Mouse (Mus musculus): ENCODE data around the gene Tas1r1. TPM values are rescaled to one million over a fixed set of nuclear protein-coding genes. Genes with fewer than 3 reads are reported as not detected.
"Not testable (repeated sequence)": the region's sequence is repeated elsewhere in the genome, so short reads cannot be mapped to it uniquely, and the experiment has no call there.

The Tas1r1 gene
- polyA plus RNA-seq, 1 experiment, result 4.0 TPM

DNA sequence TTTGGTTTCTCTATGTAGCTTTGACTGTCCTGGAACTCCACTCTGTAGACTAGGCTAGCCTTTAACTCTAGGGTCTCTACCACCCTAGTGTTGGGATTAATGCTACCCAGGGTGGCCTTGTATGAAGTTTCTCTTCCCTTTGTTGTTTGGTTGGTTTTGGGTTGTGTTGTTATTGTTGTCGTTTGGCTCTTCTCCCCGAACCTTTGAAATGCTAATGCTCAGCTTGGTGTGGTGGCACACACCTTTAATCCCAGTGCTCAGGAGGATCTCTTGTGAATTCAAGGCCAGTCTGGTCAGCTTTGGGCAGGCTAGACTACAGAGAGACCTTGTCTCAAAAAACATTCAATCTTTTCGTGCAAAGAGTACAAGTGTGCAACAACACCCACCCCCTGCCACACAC, 4.8 kb upstream of the Tas1r1 start:
- no peak for DNase-seq (ENCODE audit: low read depth)

- DNase-seq (ENCODE audit: low read depth), result no peak
Measured at GRCm38 (mm10) chr4:152041924-152042641, 3.7 kb upstream of the Tas1r1 start.

GRCm38 (mm10) chr4:152039831-152040310, 1.5 kb upstream of the Tas1r1 start:
- no peak for DNase-seq (ENCODE audit: low read depth)

- DNase-seq (ENCODE audit: low read depth), result no peak
Measured at GRCm38 (mm10) chr4:152038985-152039830, 840 bp upstream of the Tas1r1 start, which contains the start of gene Nol9. Gene Nol9 (plus strand): TSS chr4:152039321.

DNA sequence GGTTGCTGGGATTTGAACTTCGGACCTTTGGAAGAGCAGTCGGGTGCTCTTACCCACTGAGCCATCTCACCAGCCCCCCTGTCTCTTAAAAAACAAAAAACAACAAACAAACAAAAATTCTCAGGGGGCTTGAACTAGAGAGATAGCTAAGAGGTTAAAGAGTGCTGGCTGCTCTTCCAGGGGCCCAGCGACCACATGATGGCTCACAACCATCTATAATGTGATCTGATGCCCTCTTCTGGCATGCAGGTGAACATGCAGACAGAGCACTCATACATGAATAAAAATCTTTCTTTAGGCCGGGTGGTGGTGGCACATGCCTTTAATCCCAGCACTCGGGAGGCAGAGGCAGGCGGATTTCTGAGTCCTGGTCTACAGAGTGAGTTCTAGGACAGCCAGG, 1.9 kb downstream of the Tas1r1 start:
- DNase-seq (ENCODE audit: low read depth), result not testable (repeated sequence)

DNA sequence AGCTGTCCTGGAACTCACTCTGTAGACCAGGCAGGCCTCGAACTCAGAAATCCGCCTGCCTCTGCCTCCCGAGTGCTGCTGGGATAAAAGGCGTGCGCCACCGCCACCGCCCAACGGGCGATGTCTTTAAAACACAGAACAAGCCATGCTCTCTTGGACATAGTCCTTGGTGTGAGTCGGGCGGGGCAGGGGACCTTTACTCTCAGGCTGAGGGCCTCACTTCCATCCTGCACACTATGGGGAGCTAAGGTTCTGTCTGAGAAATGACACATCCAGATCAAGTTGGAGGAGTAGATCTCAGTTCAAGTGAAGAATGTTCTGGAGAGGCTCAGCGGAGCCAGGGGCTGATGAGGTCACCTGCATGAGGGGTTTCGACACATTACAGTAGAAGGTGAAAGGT, 5.4 kb downstream of the Tas1r1 start:
- no peak for DNase-seq (ENCODE audit: low read depth)

DNA sequence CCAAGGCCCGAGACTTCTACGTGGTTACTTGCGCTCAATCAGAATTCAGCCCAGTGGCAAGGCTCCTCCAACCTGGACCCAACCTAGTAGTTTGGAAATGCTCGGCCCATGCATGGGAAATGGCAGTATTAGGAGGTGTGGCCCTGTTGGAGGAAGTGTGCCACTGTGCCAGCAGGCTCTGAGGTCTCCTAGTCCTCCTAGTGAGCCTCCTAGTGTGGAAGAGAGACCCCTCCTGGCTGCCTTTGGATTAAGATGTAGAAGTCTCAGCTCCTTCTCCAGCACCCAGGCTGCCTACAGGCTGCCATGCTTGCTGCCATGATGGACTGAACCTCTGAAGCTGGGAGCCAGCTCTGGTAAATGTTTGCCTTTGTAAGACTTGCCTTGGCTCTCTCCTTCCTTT, 8.4 kb downstream of the Tas1r1 start:
- no peak for DNase-seq (ENCODE audit: low read depth)

DNA sequence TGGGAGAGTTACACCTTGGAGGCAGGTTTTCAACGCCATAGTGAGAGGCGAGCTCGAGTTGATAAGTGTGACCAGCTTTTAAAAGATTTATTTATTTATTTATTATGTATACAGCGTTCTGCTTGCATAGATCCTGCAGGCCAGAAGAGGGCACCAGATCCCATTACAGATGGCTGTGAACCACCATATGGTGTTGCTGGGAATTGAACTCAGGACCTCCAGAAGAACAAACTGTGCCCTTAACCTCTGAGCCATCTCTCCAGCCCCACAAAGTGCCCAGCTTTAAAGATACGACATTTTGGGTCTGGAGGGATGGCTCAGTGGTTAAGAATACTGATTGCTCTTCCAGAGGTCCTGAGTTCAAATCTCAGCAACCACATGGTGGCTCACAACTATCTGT, 9.3 kb downstream of the Tas1r1 start:
- DNase-seq (ENCODE audit: low read depth), result no peak

DNA sequence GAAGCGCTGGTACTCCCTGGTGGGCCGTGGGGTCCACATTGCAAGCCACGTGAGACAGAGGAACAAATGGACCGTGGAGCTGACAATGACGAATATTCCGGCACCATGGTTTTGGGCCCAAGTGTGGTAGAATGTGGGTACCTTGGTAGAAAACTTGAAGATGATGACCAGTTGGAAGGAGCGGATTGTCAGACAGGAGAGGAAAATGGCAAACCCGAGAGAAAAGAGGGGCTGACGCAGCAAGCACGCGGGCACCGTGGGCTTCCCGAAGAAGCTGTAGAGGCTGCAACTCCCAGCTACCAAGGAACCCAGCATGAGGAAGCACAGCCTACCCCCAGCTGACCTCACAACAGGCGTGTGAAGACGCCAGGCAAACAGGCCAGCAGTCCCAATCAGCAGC, 9.9 kb downstream of the Tas1r1 start:
- no peak for DNase-seq (ENCODE audit: low read depth)

GRCm38 (mm10) chr4:152027524-152027923, 10.8 kb downstream of the Tas1r1 start, which contains the start of gene Zbtb48:
Gene Zbtb48 (minus strand): TSS chr4:152027671.
- no peak for DNase-seq (ENCODE audit: low read depth)

GRCm38 (mm10) chr4:152026751-152027508, 11.4 kb downstream of the Tas1r1 start:
- no peak for DNase-seq (ENCODE audit: low read depth)

DNA sequence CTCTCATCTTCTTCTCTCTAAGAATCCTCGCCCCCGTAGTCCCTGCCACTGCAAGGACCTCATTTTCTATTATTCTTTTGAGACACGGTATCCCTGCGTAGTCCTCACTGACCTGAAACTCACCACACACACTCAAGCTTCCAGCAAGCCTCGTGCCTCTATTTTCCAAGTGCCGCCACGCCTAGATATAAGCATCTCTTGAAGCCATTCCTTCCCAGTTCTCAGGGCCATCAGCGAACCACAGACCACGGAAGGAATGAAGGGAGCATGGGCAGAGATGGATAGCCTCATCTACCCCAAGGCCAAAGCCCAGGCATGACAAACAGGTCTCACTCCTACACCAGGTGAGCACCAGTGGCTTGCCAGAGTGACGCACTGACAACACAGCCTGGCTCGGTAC, 13.8 kb downstream of the Tas1r1 start:
- DNase-seq (ENCODE audit: low read depth), result no peak

DNA sequence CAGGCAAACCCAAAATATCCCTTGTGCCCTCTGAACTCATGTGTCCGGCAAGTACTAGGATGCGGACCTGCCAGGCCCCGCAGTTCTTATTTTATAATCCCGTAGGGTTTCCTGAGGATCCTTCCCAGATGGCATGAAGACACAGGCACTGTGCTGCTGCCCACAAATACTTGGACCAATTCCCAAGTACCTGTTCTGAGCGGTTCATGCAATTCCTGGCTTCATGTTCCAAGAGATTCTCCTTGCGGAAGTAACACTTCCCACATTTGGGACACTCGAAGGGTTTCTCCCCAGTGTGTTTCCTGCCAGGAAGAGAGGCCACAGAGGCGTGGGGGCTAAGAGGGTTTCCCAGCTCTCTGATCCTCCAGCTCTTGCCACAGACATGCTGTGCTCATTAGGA, 15.9 kb downstream of the Tas1r1 start:
- DNase-seq (ENCODE audit: low read depth), result no peak

GRCm38 (mm10) chr4:152021568-152022097, 16.7 kb downstream of the Tas1r1 start:
- no peak for DNase-seq (ENCODE audit: low read depth)

DNA sequence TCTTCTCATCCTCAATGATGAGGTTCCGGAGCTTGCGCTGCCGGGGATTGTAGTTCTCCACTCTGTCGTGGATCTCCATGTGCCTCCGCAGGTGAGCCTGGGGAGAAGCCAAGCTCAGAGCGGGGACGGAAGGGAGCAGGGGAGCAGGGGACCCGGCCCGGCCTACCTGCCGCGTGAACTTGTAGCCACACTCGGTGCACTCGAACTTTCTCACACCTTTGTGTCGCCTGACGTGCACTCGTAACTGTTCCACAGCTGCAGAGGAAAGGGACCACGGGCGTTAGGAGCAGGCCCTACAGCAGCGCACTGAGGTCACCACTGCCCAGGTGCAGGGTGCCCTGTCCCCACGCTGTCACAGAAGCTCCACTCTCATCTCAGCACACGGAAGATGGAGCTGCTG, 18.3 kb downstream of the Tas1r1 start:
- DNase-seq (ENCODE audit: low read depth), result no peak

- DNase-seq (ENCODE audit: low read depth), result no peak
Measured at GRCm38 (mm10) chr4:152019073-152019472, 19.3 kb downstream of the Tas1r1 start.

DNA sequence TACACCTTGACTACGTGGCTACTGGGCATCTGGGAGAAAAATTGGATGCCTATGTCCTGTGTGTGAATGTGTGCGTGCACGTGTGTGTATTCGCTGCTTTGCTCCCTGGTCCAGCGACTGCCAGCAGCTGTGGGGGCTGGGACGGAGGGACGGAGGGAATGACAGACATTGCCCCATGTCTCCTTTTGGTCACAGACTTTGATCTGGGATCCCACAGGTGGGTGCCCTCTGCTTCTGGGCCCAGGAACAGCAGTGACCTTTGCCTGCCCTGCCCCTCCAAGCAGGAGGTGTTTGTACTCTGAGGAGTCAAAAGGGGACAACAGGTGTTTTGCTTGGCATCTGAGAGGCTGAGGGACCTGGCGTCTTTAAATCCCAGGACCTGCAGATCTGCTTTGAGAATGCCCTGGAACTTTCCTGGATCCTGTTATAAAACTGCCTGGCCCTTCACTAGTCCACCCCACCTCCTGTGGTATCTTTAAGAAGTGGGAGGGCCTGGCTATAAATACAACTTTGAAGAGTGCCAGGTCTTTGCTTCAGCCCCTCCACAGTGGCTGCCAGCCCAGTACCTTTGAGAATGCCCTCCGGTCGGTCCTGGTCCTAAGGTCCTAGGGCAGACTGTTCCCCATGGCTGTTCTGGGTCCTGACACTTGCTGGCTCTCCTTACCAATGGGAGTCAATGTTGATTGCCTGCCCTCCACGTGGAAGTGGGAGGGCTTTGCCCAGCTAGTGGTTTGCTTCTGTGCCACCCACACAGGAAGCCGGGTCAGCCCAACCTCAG, 25.1 kb downstream of the Tas1r1 start:
- no peak for DNase-seq (ENCODE audit: low read depth)

- DNase-seq (ENCODE audit: low read depth), result no peak
Measured at GRCm38 (mm10) chr4:152012109-152012508, 26.3 kb downstream of the Tas1r1 start.

DNA sequence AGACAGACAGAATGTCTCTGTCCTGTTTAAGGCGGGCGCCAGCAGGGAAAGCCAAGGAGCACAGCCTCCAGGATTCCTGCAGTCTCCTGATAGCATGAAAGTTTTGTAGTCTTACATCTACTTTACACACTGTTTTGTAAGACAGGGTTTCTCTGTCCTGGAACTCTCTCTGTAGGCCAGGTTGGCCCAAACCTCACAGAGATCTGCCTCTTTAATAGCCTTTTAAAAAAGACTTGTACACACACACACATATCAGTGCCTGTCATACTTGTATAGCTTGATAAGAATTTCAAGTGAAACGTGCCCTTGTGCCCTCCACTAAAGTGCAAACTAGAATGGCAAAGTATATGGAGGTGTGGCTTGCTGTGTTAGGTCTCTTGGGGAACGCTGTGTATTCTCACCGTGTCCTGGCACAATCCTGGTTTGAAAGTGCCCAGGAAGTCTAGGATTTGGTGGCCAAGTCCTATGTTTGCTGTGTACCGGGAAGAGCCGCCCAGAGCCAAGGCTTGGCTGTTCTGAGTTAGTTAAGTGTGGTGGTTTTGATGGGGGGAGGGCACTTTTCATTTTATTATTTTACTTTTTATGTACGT, 27.1 kb downstream of the Tas1r1 start:
- no peak for DNase-seq (ENCODE audit: low read depth)

- DNase-seq (ENCODE audit: low read depth), result no peak
Measured at GRCm38 (mm10) chr4:152010707-152011134, 27.6 kb downstream of the Tas1r1 start.

All from gonadal fat pad, adult 2 months (tissue).